Mouse (Mus musculus): ENCODE results near the gene Zfp160. TPM values are rescaled to one million over a fixed set of nuclear protein-coding genes. Genes with fewer than 3 reads are reported as not detected.
"Not testable (repeated sequence)": the region's sequence is repeated elsewhere in the genome, so short reads cannot be mapped to it uniquely, and the experiment has no call there.

Zfp160 gene
- 10 to 100 TPM; 14.5 to 16.9 TPM for total RNA-seq (2021)
- long read RNA-seq, experiment 1, partial matches to known transcripts, result 0 of 4 reads
- long read RNA-seq, experiment 1, other reads (novel, unspliced or antisense), result 2 of 4 reads
- long read RNA-seq, experiment 2, partial matches to known transcripts, result 1 of 10 reads
- long read RNA-seq, experiment 2, other reads (novel, unspliced or antisense), result 6 of 10 reads

- DNase-seq (ENCODE audit: low spot score in 2 of 2), result peak; percentile 73 to 75
Observed at GRCm38 (mm10) chr17:21008382-21009331, at the start of gene Zfp160. Zfp160 (plus strand) TSS chr17:21008903.

- DNase-seq (ENCODE audit: low spot score in 2 of 2), result no peak
Observed at GRCm38 (mm10) chr17:20960386-20960785, 48.3 kb upstream of the Zfp160 start.

GRCm38 (mm10) chr17:20965421-20965820 is 43.3 kb upstream of the Zfp160 start:
- DNase-seq (ENCODE audit: low spot score in 2 of 2), result no peak

GRCm38 (mm10) chr17:20966681-20967080 is 42.0 kb upstream of the Zfp160 start:
- no peak for DNase-seq (ENCODE audit: low spot score in 2 of 2)

- DNase-seq (ENCODE audit: low spot score in 2 of 2), result no peak
Observed at GRCm38 (mm10) chr17:20993716-20994115, 15.0 kb upstream of the Zfp160 start.

- DNase-seq (ENCODE audit: low spot score in 2 of 2), result no peak
Observed at GRCm38 (mm10) chr17:20996364-20996763, 12.3 kb upstream of the Zfp160 start, which contains the start of gene Vmn1r233. Vmn1r233 (minus strand) TSS chr17:20996464.

- no peak for DNase-seq (ENCODE audit: low spot score in 2 of 2)
Observed at GRCm38 (mm10) chr17:21009726-21010125, 1.0 kb downstream of the Zfp160 start.

- no peak for DNase-seq (ENCODE audit: low spot score in 2 of 2)
Observed at GRCm38 (mm10) chr17:21018410-21019080, 9.8 kb downstream of the Zfp160 start.

DNA sequence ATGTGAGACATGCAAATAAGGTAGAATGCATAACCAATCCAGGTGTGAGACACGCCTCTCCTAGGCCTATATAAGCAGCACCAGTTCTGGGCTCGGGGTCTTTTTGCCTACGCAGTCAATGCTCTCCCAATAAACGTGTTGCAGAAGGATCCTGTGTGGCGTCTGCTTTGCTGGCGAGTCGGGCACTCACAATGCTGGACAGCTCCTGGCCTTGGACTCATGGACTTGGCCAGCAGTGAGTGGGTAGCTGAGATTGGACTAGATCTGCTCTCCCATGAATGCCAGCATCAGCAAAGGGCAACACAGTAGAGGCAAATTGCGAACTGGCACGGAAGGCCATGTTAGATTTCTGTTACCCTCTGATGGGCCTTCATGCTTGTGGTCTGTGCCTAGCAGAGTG is 39.3 kb downstream of the Zfp160 start:
- not testable (repeated sequence) for DNase-seq (ENCODE audit: low spot score in 2 of 2)

DNA sequence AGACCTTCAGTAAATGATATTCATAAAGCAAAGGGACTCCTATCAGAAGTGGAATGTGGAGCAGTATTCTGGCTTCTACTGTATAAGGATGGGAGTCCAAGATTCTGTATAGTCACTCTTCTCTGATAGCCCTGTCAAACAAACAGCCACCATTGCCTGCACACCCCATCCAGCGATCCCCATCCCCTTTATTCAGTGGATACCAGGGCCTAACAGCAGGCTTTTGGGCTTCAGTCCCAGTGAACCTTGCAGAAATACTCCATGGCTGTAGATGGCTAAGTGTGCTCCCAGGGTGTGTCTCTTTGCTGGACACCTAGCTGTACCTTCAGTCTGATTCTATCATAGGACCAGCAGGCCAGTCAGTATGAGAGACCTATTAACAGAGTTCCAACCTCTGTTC is 42.2 kb downstream of the Zfp160 start:
- DNase-seq (ENCODE audit: low spot score in 2 of 2), result no peak

DNA sequence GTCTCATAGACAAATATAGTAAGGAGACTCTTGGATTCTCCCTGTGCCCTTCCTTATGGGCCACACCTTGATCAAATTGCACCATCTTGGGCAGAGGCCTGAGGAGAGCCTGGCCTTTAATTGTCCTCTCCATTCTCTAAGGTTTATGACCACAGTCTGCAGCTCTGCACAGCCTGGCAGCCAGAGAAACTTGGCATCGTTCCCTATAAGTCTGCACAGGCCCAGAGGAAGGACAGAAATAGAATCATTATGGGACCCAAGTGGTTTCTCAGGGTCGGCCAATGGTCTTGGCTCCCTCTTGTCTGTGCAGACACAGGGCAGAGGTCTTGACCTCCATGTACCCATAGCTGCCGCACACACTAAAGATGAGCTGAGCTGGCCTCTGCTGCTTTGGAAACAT is 42.6 kb downstream of the Zfp160 start:
- DNase-seq (ENCODE audit: low spot score in 2 of 2), result not testable (repeated sequence)

- not testable (repeated sequence) for DNase-seq (ENCODE audit: low spot score in 2 of 2)
Observed at GRCm38 (mm10) chr17:21051919-21052318, 43.2 kb downstream of the Zfp160 start.

- no peak for DNase-seq (ENCODE audit: low spot score in 2 of 2)
Observed at GRCm38 (mm10) chr17:21053267-21053666, 44.6 kb downstream of the Zfp160 start.

- not testable (repeated sequence) for DNase-seq (ENCODE audit: low spot score in 2 of 2)
Observed at GRCm38 (mm10) chr17:21055111-21055510, 46.4 kb downstream of the Zfp160 start.

DNA sequence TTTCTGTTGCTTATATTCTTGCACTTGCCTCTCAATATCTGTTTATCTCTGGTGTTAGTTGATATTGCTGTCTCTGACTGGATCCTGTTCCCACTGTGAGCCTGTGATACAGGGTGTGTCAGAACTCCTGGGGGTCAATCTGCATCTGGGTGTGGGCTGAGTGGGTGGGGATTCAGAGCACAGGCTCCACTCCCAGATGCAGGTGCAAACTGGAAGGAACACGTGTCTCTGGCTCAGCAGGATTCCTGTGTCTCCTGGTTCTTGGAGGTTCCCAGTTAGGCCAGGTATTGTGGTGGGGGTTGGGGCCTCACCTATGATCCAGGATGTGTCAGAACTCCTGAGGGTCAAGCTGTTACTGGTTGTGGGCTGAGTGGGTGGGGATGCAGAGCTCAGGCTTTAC is 56.8 kb downstream of the Zfp160 start:
- no peak for DNase-seq (ENCODE audit: low spot score in 2 of 2)

GRCm38 (mm10) chr17:21067036-21067435 is 58.3 kb downstream of the Zfp160 start:
- DNase-seq (ENCODE audit: low spot score in 2 of 2), result no peak

- DNase-seq (ENCODE audit: low spot score in 2 of 2), result not testable (repeated sequence)
Observed at GRCm38 (mm10) chr17:21069443-21069842, 60.7 kb downstream of the Zfp160 start.

- not testable (repeated sequence) for DNase-seq (ENCODE audit: low spot score in 2 of 2)
Observed at GRCm38 (mm10) chr17:21070971-21071370, 62.3 kb downstream of the Zfp160 start.

All from adrenal gland, adult 18-20 months (tissue).